Mouse (Mus musculus) heart, postnatal 14 days (tissue): ENCODE results near the gene Mex3d. TPM values are rescaled to one million over a fixed set of nuclear protein-coding genes. Genes with fewer than 3 reads are reported as not detected.

ENCODE experiments used
- DNase-seq, 2 experiments: peaks; one replicate each; pipeline ENCODE4 v3.0.0; 2021 to 2022
- intact Hi-C: fragments of 180-260 bp; cut with DNase I; formaldehyde crosslinking; loops from one replicate; pipeline ENCODE4 v1.15.1; 2025
- total RNA-seq, 2 experiments: library from RNA; stranded (reverse); gene quantifications; 2 replicates each; pipeline ENCODE4 v1.2.3; 2021

Mex3d gene
- total RNA-seq, 2 experiments from 2014 or later = 11.8 to 12.2 TPM

GRCm38 (mm10) chr10:80389185-80389708 is 1.8 kb upstream of the Mex3d start:
- DNase-seq = no peak
- intact Hi-C loops = no loop called here

- intact Hi-C loops = no loop called here
- no peak for DNase-seq
Measured at GRCm38 (mm10) chr10:80388731-80389130, 1.3 kb upstream of the Mex3d start.

GRCm38 (mm10) chr10:80386735-80387471 is 556 bp downstream of the Mex3d start:
- intact Hi-C loops = no loop called here
- DNase-seq = peak in 1 of 2 experiments; percentile 40

- peak; percentile 40 to 49 for DNase-seq
- intact Hi-C loops = no loop called here
Measured at GRCm38 (mm10) chr10:80385811-80386734, 1.4 kb downstream of the Mex3d start.

GRCm38 (mm10) chr10:80385310-80385709 is 2.1 kb downstream of the Mex3d start:
- intact Hi-C loops = no loop called here
- DNase-seq = no peak

GRCm38 (mm10) chr10:80384709-80385108 is 2.8 kb downstream of the Mex3d start:
- DNase-seq = no peak
- intact Hi-C loops = no loop called here

GRCm38 (mm10) chr10:80384115-80384639 is 3.3 kb downstream of the Mex3d start:
- intact Hi-C loops = no loop called here
- DNase-seq = no peak

- intact Hi-C loops = no loop called here
- no peak for DNase-seq
Measured at GRCm38 (mm10) chr10:80383431-80383830, 4.0 kb downstream of the Mex3d start.

- no peak for DNase-seq
- intact Hi-C loops = no loop called here
Measured at GRCm38 (mm10) chr10:80382641-80383365, 4.7 kb downstream of the Mex3d start.

GRCm38 (mm10) chr10:80377716-80378115 is 9.7 kb downstream of the Mex3d start:
- DNase-seq = peak in 1 of 2 experiments; percentile 45
- intact Hi-C loops = loop anchor here (2.0 to 10.0 kb wide), 4 partner anchors 67 to 177 kb away; partner anchors contain the start of gene Apc2

GRCm38 (mm10) chr10:80376160-80376559 is 11.3 kb downstream of the Mex3d start:
- peak; percentile 92 to 97 for DNase-seq
- intact Hi-C loops = loop anchor here (2.0 to 10.0 kb wide), 4 partner anchors 69 to 179 kb away; partner anchors contain the start of gene Apc2

GRCm38 (mm10) chr10:80374063-80374462 is 13.4 kb downstream of the Mex3d start:
- intact Hi-C loops = loop anchor here (1.0 to 10.0 kb wide), 3 partner anchors 24 to 181 kb away; no protein-coding TSS in a partner anchor
- peak; percentile 68 to 85 for DNase-seq

- intact Hi-C loops = loop anchor here (10.0 kb wide), 1 partner anchor 182 kb away; no protein-coding TSS in a partner anchor
- no peak for DNase-seq
Measured at GRCm38 (mm10) chr10:80372706-80373105, 14.8 kb downstream of the Mex3d start.

GRCm38 (mm10) chr10:80371983-80372382 is 15.5 kb downstream of the Mex3d start:
- intact Hi-C loops = loop anchor here (10.0 kb wide), 1 partner anchor 183 kb away; no protein-coding TSS in a partner anchor
- DNase-seq = no peak

GRCm38 (mm10) chr10:80371411-80371966 is 16.0 kb downstream of the Mex3d start:
- peak in 1 of 2 experiments; percentile 35 for DNase-seq
- intact Hi-C loops = loop anchor here (10.0 kb wide), 1 partner anchor 183 kb away; no protein-coding TSS in a partner anchor

GRCm38 (mm10) chr10:80369995-80370747 is 17.3 kb downstream of the Mex3d start:
- no peak for DNase-seq
- intact Hi-C loops = loop anchor here (10.0 kb wide), 1 partner anchor 185 kb away; no protein-coding TSS in a partner anchor

GRCm38 (mm10) chr10:80368392-80368791 is 19.1 kb downstream of the Mex3d start:
- intact Hi-C loops = no loop called here
- DNase-seq = no peak

- DNase-seq = no peak
- intact Hi-C loops = no loop called here
Measured at GRCm38 (mm10) chr10:80367954-80368353, 19.5 kb downstream of the Mex3d start.

- no peak for DNase-seq
- intact Hi-C loops = no loop called here
Measured at GRCm38 (mm10) chr10:80365736-80366135, 21.7 kb downstream of the Mex3d start.
